Mouse (Mus musculus) cerebellum, adult 2 months (tissue): Measurements from ENCODE around the gene Epha4. TPM values are rescaled to one million over a fixed set of nuclear protein-coding genes. Genes with fewer than 3 reads are reported as not detected.

ENCODE experiments used
- DNase-seq, 2 experiments: peaks; one replicate each; pipeline ENCODE4 v3.0.0; 2021
- H3K27ac ChIP-seq: fragments of 200-500 bp; 2 replicates; pipeline ENCODE4 v1.5.1; 2012; ENCODE audit warnings: low read length, control low read depth, inconsistent platforms; ENCODE audit not compliant: insufficient read depth
- H3K27me3 ChIP-seq: fragments of 200-500 bp; 2 replicates; pipeline ENCODE4 v1.6.1; 2012; ENCODE audit warnings: inconsistent platforms, mild to moderate bottlenecking, low read length, moderate library complexity; ENCODE audit not compliant: control insufficient read depth, insufficient read depth
- H3K4me1 ChIP-seq: fragments of 200-500 bp; 2 replicates; pipeline ENCODE4 v1.6.1; 2011; ENCODE audit warnings: low read length; ENCODE audit not compliant: control insufficient read depth, insufficient read depth
- H3K4me3 ChIP-seq: fragments of 200-500 bp; replicated peaks from 2 replicates; pipeline ENCODE3; 2011; ENCODE audit warnings: mild to moderate bottlenecking, low read depth, low read length, control low read depth; ENCODE audit not compliant: insufficient read depth
- CTCF ChIP-seq: fragments of 200-500 bp; IDR thresholded peaks from 2 replicates; pipeline ENCODE4 v1.5.1; 2011; ENCODE audit warnings: low read depth, mild to moderate bottlenecking, control low read depth, low read length, moderate library complexity, borderline replicate concordance; ENCODE audit not compliant: insufficient read depth
- POLR2A ChIP-seq: fragments of 200-500 bp; IDR thresholded peaks from 2 replicates; pipeline ENCODE4 v1.6.1; 2011; ENCODE audit warnings: low read length, control low read depth, borderline replicate concordance; ENCODE audit not compliant: insufficient read depth
- WGBS: fragments of 180-500 bp; shearing (Covaris S2); methylation state at CpG from one replicate; pipeline ENCODE4 v1.1.7; 2018; 5-methylcytosine and 5-hydroxymethylcytosine counted together
- polyA plus RNA-seq: library from polyadenylated mRNA; depleted of rRNA; stranded (reverse); fragments of >200 nt; gene quantifications from 2 replicates; pipeline ENCODE4 v1.2.3, GENCODE M21; 2012

The Epha4 gene
- polyA plus RNA-seq, 1 experiment: 12.5 TPM

DNA sequence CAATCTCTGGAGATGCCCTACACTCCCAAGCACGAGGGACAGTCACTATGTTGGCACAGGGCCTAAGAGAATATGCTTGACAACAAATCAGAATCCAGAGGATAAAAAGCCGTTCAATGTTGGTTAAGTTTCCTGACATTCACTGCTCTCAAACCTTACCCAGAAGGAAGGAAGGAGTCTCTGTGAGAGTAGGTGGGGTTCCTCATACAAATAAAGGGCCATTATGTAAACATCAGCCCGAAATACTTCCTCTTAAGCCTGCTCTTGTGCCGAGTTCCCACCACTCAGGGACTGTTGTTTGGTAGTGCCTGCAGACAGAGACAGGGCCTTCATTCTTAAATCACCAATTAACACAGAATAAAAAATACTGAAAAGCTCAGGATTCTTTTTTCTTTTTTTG, 72.9 kb downstream of the Epha4 start:
- H3K4me1 ChIP-seq: no peaks in the 10 kb centered on the region
- H3K4me3 ChIP-seq: no peak overlapping the region
- H3K27me3 ChIP-seq: no peaks in the 10 kb centered on the region
- no peak for TF ChIP-seq POLR2A
- TF ChIP-seq CTCF: no peak
- no peak overlapping the region for H3K27ac ChIP-seq
- 48% methylated on average over 4 of the region's 4 CpGs for WGBS
- DNase-seq: no peak

DNA sequence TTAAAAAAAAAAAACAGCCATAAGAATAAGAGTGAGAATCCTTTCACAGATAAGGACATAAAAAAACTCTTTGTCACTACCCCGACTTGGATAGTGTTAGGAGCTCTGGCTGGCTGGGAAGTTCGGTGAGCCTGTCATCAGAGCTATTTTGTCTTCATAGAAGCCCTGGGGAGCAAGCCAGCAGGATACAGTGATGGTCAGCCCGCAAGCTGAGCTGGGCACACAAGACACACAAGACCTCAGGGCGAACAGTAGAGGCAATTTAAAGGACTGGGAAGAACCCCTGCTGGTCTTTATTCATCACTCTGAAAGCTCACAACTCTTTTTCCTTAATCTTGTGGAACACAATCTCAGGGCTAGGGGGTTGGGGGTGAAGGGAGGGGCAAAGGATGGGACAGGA, 73.5 kb downstream of the Epha4 start:
- WGBS: 46% methylated on average over 4 of the region's 4 CpGs
- no peak for DNase-seq
- Histone ChIP-seq H3K27ac (no peak overlapping the region), H3K27me3 (no peaks in the 10 kb centered on the region), H3K4me3 (no peak overlapping the region), H3K4me1 (no peaks in the 10 kb centered on the region)
- TF ChIP-seq POLR2A (no peak), CTCF (no peak)

DNA sequence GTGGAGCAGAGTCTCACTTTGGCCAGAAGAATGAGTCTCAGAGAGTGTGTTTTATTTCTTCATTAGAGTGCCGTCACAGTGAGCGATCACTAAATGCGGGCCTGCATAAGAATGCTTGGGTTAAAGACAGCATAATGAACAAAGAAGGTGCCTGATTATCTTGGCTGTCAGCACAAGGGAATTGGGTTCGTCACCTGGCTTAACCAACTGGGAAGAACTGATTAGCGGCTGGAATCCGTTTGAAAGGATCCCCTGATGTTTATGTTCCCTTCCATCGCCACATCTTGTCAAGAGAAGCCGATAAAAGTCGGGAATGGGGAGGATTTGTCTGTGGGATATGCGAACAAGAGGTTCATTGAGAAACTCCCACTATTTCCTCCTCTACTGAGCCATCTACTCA, 74.4 kb downstream of the Epha4 start:
- Histone ChIP-seq H3K4me1 (no peaks in the 10 kb centered on the region), H3K27me3 (no peaks in the 10 kb centered on the region), H3K4me3 (no peak overlapping the region), H3K27ac (no peak overlapping the region)
- WGBS: 59% methylated on average over 10 of the region's 10 CpGs
- no peak for DNase-seq
- no peak for TF ChIP-seq CTCF
- no peak for TF ChIP-seq POLR2A

GRCm38 (mm10) chr1:77439383-77440074, 75.4 kb downstream of the Epha4 start:
- DNase-seq: no peak
- TF ChIP-seq CTCF (no peak), POLR2A (no peak)
- 88% methylated on average over 3 of the region's 3 CpGs for WGBS
- no peaks in the 10 kb centered on the region for H3K4me1 ChIP-seq
- H3K4me3 ChIP-seq: no peak overlapping the region
- no peak overlapping the region for H3K27ac ChIP-seq
- H3K27me3 ChIP-seq: no peaks in the 10 kb centered on the region

- TF ChIP-seq CTCF (no peak), POLR2A (no peak)
- H3K27me3 ChIP-seq: no peaks in the 10 kb centered on the region
- H3K4me1 ChIP-seq: no peaks in the 10 kb centered on the region
- 84% methylated on average over 4 of the region's 4 CpGs for WGBS
- no peak for DNase-seq
- no peak overlapping the region for H3K27ac ChIP-seq
- no peak overlapping the region for H3K4me3 ChIP-seq
Measured at GRCm38 (mm10) chr1:77438639-77439038, 76.2 kb downstream of the Epha4 start.

- no peak overlapping the region for H3K27ac ChIP-seq
- no peaks in the 10 kb centered on the region for H3K4me1 ChIP-seq
- TF ChIP-seq CTCF: no peak
- no peak for TF ChIP-seq POLR2A
Measured at GRCm38 (mm10) chr1:77437881-77438610, 76.8 kb downstream of the Epha4 start.

GRCm38 (mm10) chr1:77435045-77435444, 79.8 kb downstream of the Epha4 start:
- DNase-seq: no peak
- no peaks in the 10 kb centered on the region for H3K27me3 ChIP-seq
- H3K27ac ChIP-seq: no peak overlapping the region
- H3K4me1 ChIP-seq: no peaks in the 10 kb centered on the region
- no peak overlapping the region for H3K4me3 ChIP-seq
- WGBS: 28% methylated on average over 4 of the region's 4 CpGs
- TF ChIP-seq POLR2A (no peak), CTCF (no peak)

More at GRCm38 (mm10) chr1:77437881-77438610, 76.8 kb downstream of the Epha4 start:
- WGBS: 62% methylated on average over 10 of the region's 10 CpGs
- Histone ChIP-seq H3K27me3 (no peaks in the 10 kb centered on the region), H3K4me3 (no peak overlapping the region)
- DNase-seq: no peak

DNA sequence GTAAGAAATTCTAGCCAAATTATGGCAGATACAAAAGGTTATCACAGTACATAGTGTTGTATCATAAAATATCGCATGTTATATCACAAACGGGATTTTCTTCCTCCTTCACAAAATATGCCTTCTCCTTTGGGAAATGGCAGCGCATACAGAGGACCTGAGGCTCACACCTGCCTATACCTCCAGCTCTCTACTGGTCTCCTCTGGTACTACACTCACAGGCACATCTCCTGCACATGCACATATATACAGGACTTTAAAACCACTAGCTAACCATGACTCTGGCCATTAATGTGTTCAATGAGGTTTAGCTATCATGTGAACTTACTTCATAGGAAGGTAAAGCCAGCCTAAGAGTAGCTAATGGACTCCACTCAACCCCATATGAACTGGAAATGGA, 81.7 kb downstream of the Epha4 start:
- H3K4me1 ChIP-seq: no peaks in the 10 kb centered on the region
- no peak overlapping the region for H3K4me3 ChIP-seq
- TF ChIP-seq POLR2A: no peak
- no peak overlapping the region for H3K27ac ChIP-seq
- H3K27me3 ChIP-seq: no peaks in the 10 kb centered on the region
- 96% methylated on average over 3 of the region's 3 CpGs for WGBS
- DNase-seq: no peak
